Mouse (Mus musculus) adipocyte (in vitro differentiated cells): Measurements from ENCODE around the gene Zp3r.
A peak's percentile ranks its signal among the peaks of the same experiment; 100 is the strongest.
"Not testable (repeated sequence)": the region's sequence is repeated elsewhere in the genome, so short reads cannot be mapped to it uniquely, and the experiment has no call there.

Source experiments
- DNase-seq: peaks from one replicate; pipeline ENCODE4 v3.0.0-alpha.2; 2016; ENCODE audit warnings: low spot score

The Zp3r gene

DNA sequence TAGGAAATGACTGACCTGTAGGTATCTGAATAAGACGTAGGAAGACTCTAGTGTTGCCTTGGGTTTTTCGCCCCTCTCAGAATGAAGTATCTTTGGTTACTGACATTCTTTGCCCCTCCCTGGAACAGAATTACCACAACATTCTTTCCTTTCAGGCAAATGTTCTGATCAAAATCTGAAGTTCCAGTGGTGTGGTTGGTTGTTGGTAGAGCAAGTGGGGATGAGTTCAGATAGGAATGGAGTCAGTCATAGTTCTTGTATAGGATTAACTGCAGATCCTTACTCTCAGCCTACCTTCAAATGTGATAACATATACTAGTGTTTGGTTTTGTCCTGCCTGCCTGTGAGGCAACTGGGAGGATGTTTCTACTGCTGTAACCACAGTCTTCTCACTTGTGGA lies at the start of gene Zp3r:
Zp3r (minus strand) TSS at position 101 of the 400 bp plus-strand sequence.
- DNase-seq = no peak

DNA sequence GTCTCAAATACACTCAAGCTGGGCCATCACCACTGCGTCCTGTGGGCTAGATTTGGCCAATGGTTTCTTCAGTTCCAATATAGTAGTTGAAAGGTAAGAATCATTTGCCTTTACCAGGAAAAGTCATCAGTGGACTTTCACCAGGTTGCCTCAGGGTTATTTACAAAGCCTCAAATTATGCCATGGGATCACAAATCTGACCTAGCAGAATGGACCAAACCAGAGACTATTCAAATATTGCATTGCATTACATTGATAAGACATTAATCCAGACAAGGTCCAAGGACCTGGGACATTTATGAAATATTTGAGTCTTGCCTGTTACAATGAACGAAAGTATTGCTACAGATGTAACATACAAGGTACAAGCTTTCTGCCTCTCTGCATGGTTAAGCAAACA lies 49.1 kb upstream of the Zp3r start:
- DNase-seq = no peak

DNA sequence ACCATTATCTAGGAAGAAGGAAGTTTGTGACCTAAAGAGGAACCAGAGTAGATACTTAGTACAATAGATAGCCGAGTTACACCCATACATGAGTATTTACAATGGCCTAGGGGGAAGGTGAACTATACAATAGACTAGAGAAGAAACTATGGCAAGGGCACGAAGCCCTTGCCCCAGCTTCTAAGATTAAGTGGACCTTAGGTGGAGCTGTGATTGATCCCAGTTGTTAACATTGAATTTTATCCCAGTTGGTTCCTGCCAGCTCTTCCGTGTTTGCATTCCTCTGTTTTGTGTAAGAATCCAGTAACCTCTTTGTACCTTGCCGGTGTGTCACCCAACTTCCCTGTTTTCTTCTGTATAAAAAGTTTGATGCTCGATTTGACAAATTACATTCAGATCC lies 34.2 kb upstream of the Zp3r start:
- DNase-seq = not testable (repeated sequence)

DNA sequence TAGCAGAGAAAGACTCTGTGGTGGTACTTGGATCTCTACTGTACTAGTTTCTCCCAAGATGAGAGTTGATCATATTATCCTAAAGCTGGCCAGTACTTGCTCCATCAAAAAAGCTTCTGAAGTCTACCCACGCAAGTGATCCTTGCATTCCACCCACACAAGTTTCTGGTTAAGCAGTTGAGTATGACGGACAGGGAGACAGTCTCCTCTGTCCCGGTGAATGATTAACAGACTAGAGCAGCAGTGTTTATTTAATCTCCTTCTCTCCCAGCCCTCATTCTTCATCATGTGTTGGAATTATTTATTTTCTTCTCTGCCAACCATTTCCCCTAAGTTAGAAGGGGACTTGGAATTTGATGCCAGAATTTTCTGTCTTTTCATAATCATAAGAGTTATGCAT lies 32.0 kb upstream of the Zp3r start, which contains the start of gene C4bp:
C4bp (minus strand) TSS at position 179 of the 400 bp plus-strand sequence.
- no peak for DNase-seq

DNA sequence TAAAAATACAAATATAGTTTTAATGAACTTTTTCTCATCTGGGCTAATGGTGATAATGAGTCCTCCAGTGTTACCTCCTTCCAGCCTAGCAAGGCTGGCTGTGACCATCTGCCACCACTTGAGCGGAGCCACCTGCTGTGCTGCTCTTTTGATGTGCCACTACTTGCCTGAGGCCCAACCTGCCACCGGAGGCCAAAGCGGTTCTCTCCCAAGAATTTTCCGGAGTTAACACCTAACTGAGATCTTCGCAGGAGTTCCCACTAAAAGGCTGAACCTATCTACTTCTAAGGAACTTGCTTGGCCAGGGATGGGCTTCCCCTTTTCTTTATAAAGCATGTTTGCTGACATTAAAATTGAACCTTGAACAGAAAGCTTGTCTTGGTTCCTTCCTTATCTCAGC lies 30.2 kb upstream of the Zp3r start:
- DNase-seq = not testable (repeated sequence)

DNA sequence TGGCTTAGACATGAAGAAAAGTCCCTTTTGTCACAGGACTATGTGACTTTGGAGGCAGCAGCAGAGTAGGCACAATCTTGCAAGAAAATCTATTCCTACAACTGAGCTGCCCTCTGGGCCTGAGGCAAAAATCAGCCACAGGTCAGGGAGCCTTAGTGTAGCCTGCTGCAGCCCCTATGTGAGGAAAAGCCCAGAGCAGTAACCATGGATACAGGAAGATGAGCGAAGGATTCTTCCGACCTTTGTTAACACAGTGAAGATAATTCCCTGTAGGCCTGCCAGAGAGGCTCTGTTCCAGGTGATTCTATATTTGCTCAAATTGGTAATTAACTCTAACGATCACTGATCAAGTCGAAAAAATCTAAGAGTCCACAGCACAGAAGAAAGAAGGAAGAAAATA lies 14.7 kb upstream of the Zp3r start:
- no peak for DNase-seq

DNA sequence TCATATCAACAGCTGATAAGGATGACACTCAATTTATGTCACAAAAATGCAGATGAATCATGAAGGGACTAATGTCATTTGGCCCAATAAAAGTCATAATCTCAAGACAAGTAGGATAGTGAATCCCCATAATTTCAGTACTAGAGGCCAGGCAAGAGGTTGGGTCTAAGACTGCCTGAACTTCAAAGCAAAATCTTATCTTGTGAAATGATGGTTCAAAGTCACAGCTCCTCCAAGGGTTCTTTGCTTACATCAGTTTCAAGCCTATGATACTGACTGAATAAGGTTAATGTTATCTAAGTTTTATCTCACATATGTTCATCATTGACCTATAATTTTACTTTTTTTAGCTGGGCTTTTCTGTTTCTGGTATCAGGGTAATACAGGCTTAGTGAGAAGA lies 11.5 kb upstream of the Zp3r start:
- DNase-seq = no peak

DNA sequence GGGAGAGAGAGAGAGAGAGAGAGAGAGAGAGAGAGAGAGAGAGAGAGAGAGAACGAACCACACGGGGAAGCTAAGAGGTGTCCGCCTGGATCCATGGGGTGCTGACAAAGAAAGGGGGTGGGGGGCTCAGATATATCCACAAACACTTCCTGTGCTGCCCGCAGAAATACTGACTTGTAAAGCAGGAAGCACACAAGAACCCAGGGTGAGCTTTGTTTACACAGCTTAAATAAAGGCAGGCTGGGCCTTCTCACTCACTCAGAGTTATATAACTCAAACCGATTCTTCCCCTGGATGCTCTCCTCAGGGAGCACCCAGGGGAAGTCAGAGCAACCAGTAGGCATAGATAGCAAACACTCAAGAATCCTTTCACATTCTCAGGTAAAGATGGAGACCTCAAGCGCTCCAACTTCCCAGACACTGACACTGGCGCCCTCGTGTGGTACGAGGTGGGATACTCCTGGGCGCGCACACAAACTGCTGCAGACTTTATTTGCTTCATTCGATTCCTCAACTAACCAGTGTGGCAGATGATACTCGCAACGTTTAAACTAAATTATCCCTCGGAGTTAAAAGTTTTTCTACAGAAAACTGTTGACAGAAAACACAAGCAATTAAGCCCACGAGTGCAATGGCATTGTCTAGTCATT lies 4.5 kb upstream of the Zp3r start:
- DNase-seq = peak; percentile 3

DNA sequence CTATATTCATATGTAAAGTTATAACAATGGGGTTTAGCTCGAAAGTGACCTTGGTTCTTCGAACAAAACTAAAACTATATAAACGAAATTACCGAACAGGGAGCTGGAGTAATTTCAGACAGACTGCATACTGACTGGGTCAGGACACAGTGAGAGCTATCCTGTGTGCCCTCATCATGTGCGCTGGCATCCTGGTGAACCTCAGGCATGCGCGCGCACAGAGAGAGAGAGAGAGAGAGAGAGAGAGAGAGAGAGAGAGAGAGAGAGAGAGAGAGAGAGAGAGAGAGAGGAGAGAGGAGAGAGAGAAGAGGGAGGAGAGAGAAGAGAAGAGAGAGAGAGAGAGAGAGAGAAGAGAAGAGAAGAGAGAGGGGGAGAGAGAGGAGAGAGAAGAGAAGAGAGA lies 3.9 kb upstream of the Zp3r start:
- DNase-seq = no peak

DNA sequence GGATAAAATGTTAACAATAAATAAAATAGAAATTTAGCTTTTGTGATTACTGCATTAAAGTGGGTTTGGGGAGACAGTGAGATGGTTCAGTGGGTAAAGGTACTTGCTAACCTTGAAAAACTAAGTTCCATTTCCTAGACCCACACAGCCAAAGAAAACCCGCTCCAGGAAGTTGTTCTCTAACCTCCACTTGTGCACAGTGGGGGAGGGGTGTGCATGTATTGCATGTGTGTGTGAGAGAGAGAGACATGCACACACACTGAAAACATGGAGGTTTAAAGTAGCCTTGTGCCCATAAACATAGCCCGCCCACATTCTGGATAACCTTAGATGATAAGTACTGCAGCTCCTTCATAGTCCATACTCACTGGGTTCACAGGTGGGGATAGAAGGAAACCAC lies 33.1 kb downstream of the Zp3r start:
- DNase-seq = no peak

DNA sequence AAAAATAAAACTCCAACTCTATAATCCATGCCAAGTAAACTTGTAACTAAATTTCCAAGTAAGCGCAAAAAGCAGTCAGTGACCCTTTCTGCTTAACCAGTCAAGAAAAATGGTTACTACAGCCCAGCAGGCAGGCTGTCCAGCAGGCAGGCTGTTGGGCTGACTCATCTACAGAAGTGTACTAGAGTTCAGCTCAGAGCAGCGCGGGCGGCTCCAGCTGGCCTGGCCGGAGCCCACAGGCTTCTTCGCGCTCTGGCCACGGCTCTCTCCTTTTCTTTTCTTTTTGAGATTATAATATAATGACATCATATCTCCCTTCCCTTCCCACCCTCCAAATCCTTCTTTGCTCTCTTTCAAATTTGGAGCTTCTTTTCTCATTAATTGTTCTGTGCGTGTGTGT lies 40.8 kb downstream of the Zp3r start:
- peak; percentile 11 for DNase-seq

DNA sequence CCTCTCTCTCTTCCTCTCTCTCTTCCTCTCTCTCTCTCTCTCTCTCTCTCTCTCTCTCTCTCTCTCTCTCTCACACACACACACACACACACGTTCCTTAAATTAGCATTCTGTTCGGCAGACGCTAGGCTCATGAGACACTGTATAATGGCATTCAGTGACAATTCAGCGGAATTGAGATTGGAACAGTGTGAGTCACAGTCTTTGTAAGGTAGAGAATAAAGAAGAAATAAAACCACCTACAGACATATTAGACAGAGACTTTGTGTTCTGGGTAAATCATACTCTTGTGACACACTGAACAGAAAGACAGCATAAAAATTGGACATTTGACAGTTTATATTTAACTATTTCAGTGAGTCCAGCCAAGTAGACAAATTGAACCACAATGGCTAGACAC lies 53.0 kb downstream of the Zp3r start:
- DNase-seq = no peak

DNA sequence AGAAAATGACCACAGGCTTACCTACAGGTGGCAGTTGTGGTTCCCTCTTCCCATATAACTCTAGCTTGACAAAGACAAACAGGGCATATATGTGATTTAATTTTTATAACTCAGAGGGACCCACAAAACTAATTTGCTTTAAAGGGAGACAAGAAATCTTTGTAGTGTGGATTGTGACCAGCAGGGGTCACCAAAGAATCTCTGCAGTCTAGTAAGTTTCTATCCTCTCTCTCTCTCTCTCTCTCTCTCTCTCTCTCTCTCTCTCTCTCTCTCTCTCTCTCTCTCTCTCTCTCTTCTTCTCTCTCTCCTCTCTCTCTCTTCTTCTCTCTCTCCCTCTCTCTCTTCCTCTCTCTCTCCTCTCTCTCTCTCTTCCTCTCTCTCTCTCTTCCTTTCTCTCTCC lies 53.5 kb downstream of the Zp3r start:
- DNase-seq = peak; percentile 49

DNA sequence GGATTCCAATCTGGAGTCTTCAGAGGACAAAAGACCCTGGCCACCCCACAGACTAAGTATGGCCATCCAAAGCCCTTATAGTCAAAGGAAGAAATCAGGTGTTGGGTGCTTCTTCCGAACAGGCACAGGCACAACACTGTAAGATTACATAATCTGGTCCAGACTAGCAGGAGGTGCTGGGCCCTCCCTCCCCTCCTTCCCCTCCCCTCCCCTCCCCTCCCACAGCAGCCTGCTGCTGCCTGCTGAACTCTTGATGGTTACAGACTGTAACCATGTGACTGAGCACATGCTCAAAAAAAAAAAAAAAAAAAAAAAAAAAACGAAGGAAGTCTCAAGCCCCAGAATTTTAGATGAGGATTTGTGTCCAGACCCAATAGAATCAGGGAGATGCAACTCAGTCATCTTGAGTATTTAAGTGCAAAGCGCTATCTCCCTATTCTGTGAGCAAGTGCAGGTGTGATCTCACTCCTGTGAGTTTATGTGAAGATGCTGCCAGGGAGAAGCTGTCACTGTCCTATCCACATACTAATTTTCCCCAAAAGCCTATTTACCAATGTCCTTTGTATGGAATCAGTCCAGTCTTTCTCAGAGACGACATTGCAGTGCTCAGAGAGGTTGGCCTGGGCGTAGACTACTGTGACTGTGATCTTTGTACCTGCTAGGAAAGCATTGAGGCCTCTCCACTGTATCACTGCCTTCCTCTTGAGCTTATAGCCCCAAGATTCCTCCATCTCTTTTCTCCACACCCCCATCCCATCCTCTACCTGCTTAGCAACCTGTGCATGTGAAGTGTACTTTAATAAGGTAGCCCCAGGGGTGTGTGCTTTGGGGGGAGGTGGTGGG lies 77.8 kb downstream of the Zp3r start:
- no peak for DNase-seq

DNA sequence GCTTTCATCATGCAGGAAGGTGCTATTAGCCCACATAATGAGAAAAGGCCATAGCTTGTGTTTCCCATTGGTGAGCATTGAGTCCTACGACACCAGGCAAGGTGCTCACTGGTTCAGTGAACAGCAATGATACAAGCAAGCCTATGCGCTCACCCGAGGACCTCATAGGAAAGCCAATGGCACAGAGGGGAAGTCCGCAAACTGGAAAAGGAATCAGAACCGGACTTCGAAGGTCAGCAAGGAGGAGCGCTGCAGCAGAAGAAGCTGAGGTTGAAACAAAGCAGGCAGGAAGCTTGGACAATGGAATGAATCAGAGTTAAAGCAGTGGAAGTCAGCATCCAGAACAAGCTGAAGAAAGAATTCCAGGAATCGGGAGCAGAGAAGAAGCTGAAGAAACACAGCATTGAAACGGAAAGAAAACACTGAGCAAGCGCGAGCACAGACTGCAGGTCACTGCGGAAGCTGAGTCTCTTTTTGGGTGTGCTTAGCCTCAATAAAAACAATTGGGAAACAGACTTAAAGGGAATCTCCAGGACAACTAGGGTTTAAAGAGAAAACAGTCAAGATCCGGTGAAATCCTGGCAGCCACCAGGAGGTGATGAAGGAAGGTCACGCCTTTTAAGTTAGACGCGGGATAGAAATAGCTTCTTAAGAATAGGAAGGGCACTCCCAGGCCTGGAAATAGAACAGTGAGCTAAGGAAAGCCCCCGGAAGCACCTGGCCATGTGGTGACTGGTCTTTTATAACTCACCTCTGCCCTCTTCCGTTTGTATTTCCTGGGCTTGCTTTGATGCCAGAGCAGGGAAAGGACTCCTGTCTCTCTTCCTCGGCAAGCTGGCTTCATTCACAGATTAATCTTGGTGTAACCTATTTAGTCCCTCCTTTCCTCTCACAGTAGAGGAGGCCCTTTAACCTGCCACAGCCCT lies 78.9 kb downstream of the Zp3r start:
- DNase-seq = no peak

DNA sequence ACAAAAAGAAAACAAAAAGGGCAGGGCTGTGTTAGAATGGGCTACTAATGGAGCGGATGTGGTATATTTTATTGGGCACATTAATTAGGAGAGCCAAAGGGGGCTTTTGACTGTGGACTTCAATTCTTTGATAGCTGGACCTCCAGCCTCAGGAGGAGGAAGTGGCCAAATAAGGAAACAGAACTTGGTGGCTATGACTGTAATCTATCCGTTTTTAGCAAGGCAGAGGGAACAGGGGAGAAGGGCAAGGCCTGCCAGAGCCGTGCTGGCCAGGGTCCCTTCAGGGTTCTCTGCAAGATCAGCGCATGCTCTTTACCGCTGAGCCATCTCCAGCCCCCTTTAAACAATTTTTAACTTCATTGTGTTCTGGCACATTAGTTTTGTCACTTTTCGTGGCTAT lies 79.7 kb downstream of the Zp3r start:
- DNase-seq = no peak

DNA sequence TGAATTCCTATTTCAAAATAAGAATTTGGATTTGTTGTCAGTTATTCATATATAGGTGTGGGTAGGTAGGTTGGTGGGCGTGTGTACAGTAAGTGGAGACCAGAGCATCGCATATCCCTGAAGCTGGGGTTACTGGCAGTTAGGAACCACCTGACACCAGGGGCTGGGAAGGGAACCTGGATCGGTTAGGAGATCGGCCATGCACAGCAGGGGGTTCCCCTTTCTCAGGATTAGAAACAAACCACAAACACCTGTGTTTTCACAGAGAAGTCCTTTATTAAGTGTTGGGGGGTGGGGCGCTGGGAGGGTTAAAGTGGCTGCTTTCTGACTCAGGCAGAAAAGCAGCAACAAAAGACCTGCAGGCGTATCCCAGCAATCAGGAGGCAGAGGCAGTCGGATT lies 80.3 kb downstream of the Zp3r start:
- DNase-seq = no peak

DNA sequence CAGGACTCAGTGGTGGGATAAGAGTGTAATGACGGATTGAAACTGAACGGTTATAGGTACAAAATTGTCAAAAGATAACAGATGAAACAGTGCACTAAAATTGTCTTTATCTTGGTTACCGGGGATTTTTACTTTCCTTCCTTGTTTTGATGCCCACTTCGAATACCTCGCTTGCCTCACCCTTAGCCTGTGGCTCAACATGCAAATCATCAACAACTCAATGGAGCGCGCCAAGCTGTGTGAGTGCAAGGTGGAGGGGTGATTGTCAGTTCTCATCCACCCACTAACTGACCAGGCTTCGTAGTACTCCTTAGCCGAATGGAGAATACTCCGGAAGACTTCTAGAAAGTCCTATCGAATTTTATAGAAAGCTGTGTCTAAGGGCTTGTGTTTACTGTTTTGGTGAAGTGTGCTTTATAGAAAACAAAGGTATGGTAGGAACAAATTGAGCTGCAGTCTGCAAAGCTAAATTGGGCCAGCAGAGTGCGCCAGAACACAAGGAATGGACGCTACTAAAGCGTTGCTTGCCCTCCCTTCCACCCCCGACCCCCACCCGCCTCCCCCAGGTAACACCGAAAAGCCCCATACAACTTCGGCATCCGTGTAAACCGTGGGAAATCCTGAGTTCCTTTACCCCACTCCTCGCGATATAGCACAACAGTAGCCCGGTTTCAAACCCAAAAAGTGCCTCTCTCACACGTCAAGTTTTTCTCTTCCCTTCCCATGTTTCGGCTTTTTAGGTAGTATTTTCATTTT lies 81.6 kb downstream of the Zp3r start:
- DNase-seq = peak; percentile 34
